Mouse (Mus musculus) kidney, postnatal 4 days (tissue): Measurements from ENCODE around the gene Fam217b.

Experiments used
- DNase-seq, 2 experiments: peaks; one replicate each; pipeline ENCODE4 v3.0.0; 2021; ENCODE audit warnings: mixed read lengths in 2 of 2

Gene Fam217b

GRCm38 (mm10) chr2:178449386-178449785, 35.1 kb downstream of the Fam217b start:
- no peak for DNase-seq

- no peak for DNase-seq
Measured at GRCm38 (mm10) chr2:178450236-178450635, 35.9 kb downstream of the Fam217b start.

GRCm38 (mm10) chr2:178450961-178451360, 36.6 kb downstream of the Fam217b start:
- DNase-seq, result no peak

GRCm38 (mm10) chr2:178454664-178455516, 40.6 kb downstream of the Fam217b start:
- peak; percentile 59 to 66 for DNase-seq

- DNase-seq, result no peak
Measured at GRCm38 (mm10) chr2:178457414-178457813, 43.1 kb downstream of the Fam217b start.

GRCm38 (mm10) chr2:178460353-178460752, 46.0 kb downstream of the Fam217b start:
- no peak for DNase-seq

- no peak for DNase-seq
Measured at GRCm38 (mm10) chr2:178471546-178472480, 57.5 kb downstream of the Fam217b start.

- no peak for DNase-seq
Measured at GRCm38 (mm10) chr2:178473916-178474315, 59.6 kb downstream of the Fam217b start.
